Mouse (Mus musculus) heart, postnatal 10 days (tissue): ENCODE measurements around the gene AU041133. TPM values are rescaled to one million over a fixed set of nuclear protein-coding genes. Genes with fewer than 3 reads are reported as not detected.
"Not testable (repeated sequence)": the region's sequence is repeated elsewhere in the genome, so short reads cannot be mapped to it uniquely, and the experiment has no call there.

Experiments
- DNase-seq, 2 experiments: peaks; one replicate each; pipeline ENCODE4 v3.0.0; 2021
- intact Hi-C: fragments of 180-260 bp; cut with DNase I; formaldehyde crosslinking; loops from one replicate; pipeline ENCODE4 v1.15.1; 2025
- total RNA-seq, 2 experiments: library from RNA; stranded (reverse); gene quantifications; 2 replicates each; pipeline ENCODE4 v1.2.3; 2021

Gene AU041133
- total RNA-seq = 1 to 10 TPM; 4.3 to 7.5 TPM

DNA sequence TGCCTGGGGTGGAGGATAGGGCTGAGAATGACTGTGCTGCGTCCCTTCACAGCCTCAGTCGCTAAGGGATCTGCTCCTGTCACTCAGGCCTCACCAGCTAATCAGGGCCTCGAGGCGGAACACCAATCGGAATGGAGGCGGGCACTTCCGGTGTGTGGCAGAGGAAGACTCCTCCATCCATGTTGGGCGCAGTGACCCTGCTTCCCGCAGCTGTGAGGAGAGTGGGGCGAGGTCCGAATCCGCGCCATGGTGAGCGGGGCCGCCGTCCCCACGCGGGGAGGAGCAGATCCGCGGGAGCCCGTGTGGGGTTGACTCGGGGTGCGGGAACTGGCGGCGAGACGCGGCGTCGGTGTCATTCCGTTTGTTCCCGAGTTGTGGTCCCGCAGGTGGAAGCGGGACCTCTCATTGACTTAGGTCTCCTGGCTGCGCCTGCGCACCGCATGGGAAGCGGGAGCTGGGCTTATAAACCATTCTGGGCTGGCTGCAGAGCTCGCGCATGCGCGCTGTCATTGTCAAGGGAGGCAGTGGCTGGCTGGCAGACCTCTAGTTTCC, at the start of gene AU041133:
TSS of gene AU041133 (plus strand) at position 164 of the 552 bp plus-strand sequence.
- intact Hi-C loops = no loop called here
- peak; percentile 93 to 94 for DNase-seq

DNA sequence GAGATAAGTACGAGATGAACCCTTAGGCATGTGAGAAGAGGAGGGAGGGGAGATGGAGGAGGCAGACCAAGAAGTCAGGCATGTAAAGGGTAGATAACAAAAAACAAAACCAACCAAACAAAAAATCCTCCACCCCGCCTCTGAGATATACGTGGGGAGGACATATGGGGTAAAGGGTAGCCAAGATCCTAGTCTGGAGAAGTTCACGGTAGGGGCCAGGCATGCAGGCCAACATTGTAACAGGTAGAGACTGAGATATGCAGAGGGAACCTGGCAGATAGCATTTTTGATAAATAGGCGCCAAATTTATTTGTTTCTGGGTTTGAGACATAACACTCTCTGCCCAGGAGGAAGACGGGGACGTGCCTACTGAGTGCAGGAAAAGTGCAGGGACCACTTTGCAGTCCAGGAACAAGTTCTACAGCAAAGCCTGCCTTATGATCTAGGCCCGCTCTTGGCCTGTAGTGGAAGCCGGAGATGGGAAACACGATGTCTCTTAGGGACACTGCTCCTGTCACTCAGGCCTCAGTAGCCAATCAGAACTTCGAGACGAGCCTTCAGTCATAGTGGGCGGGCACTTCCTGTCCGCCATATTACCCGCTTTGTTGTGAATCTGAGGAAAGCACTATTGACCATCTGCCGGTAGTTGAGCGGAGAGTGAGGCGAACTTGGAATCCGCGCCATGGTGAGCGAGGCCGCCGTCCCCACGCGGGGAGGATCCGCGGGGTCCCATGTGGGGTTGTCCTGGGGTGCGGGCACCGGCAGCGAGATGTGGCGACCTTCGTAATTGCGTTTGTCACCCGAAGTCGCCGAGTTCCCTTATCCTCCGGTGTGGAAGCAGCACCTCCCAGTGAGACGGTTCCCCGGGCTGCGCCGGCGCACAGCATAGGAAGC, 44.8 kb upstream of the AU041133 start, which contains the start of gene BC024063:
TSS of gene BC024063 (plus strand) at position 626 of the 894 bp plus-strand sequence.
- intact Hi-C loops = not testable (repeated sequence)
- DNase-seq = peak; percentile 83 to 84

DNA sequence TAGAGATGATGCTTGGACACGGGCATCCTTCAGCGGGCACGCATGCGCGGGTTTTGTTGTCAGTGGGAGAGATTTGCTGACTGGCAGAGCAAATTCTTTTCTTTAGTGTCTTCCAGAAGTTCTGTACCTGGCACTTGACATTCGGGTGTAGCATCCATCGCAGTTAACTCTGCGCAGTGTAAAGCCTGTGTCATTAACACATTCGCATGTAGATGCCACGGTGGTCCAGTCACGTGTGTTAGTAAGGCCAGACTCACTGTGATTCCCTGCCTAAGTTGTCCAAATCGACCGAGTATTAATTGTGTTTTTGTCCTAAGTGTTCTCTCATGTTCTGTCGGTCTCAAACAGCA, 44.2 kb upstream of the AU041133 start:
- DNase-seq, intact Hi-C loops: not testable (repeated sequence)

DNA sequence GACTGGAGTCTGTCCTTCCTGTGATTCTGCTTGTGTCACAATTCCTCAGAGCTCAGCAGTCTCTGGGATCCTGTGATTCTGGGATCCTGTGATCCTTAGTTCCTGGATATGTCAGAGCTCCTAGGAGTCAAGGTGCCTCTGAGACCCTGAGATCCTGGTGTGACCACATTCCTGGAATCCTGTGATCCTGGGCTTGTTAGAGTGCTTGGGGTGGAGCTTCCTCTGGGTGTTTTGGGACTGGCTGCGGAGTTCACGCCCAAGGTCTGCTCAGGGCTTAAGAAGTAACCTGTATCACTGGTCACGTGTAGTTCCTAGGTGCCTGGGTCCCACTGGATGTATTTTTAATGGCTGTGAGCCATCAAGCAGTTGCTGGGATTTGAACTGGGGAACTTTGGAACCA, 10.6 kb upstream of the AU041133 start:
- no peak for DNase-seq
- intact Hi-C loops = no loop called here

DNA sequence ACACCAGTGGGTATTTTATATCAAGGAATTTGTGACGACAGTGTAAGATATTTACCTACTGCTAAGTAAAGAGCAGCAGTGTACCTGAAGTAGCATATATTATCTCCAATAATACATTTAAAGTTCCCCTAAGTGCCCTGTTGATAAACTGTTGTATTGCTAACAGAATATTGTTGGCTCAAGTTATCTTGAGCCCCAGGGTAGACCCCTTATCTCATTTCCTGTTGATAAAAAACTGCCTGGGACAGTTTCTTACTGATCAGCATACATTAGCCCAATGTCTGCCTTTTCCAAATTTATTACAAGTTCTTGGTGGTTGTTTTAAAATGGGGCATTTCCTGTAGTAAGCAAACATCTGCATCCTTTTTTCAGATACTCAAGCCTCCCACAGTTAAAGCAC, 17.5 kb downstream of the AU041133 start:
- no peak for DNase-seq
- intact Hi-C loops = no loop called here

DNA sequence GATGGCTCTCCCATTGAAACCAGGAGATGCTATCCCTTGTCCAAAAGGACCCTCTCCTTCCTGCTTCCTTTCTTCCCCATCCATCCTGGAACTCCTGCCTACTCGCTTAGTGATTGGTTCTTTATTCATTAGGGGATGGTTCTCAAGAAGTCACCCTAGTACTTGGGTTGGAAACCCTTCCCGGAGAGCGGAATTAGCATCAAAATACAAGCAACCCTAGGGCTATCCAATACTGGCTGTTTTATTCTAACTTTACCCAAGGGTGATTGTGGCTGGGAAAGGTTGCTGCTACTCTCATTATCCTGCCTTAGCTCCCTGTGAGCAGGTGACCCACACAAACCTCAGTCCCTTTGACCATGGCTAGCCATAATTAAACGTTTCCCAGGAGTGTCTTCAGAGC, 19.8 kb downstream of the AU041133 start:
- DNase-seq = no peak
- intact Hi-C loops = no loop called here

DNA sequence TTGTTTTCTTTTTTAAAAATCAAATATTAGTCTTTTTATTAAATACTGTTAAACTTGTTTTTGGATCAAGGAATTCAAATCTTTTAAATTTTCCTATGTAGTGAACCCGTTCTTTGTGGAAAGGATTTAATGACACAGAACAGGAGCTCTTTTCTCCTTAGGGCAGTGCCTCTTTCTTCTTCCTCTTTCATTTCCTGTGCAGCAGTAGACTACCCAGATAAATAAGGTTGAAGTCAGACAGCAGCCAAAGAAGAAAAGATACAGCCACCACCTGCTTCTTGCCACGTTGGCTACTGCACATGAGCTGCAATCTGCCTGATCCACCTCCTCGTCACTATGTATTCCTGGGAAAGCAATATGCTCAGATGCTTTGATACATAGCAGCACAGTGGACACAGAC, 40.0 kb downstream of the AU041133 start:
- intact Hi-C loops = loop anchor here (5.0 kb wide), 1 partner anchor 520 kb away; the partner anchor contains the start of gene Gm10778
- DNase-seq = no peak

DNA sequence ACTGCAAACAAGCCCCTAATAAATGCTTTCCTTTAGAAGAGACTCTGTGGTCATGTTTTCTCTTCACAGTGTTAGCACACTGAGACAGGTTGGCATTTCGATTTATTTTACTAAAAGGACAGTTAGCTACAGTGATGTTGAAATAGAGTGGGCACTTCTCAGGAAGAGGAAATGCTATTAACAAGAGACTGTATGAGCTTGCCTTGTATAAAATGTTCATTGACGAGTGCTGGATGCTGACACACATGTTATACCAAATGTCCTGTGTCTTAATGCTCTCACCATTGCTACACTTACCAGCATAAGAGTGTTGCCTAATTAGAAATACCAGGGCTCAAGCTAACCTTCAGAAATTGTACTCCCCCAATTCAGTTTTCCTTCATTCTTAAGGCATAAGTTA, 42.0 kb downstream of the AU041133 start:
- intact Hi-C loops = loop anchor here (2.0 to 10.0 kb wide), 5 partner anchors 185 to 667 kb away; partner anchors contain the start of genes BC025920, Gm10778 and Gm4924
- DNase-seq = no peak

DNA sequence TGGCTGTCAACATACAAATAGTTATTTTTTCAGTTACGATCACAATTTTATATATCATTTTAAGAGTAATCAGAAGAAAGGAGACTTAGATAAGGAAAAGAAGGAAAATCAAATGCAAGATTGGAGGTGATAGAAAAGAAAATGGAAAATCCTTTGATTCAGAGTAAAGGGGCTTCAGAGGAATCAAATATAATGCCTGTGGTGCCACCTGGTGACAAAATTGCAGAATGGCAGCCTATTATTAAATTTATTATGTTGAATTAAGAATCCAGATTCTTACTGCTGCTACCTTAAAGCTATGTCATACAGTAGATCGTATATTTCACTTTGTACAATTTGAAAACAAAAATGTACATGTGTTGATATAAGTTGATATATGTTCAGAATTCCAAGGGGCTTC, 43.0 kb downstream of the AU041133 start:
- intact Hi-C loops = loop anchor here (2.0 to 10.0 kb wide), 4 partner anchors 184 to 668 kb away; partner anchors contain the start of genes BC025920 and Gm4924
- peak; percentile 7 to 37 for DNase-seq

DNA sequence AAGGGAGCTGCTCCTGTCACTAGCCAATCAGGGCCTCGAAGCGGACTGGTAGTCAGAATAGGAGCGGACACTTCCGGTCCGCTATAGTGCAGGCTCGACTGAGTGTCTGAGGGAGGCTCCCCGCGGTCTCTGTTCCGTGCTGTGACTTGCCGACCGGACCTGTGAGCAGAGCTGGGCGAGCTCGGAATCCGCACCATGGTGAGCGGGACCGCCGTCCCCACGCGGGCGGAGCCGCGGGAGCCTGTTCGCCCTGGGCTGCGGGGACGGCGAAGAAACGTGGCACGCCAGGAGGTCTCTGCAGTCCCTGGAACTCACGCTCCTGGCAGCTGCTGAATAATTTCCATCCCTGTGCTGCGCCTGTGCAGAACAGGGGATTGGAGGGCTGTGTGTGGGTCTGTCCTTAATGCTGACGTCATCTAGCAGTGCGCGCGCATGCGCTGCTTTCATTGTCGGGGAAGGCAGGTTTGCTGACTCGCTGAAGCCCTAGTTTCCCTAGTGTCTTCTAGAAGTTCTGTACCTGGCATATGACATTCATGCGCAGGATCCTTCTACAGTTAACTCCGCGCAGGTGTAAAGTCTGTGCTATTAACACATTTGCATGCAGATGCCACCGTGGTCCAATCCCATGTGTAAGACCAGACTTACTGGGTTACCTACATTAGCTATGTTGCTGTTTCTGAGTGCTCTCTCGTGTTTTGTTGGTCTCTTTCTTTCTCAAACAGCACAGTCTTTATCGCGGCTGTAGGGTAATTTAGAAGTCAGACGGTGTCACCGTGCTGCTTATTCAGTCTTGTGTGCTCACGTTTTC, 50.6 kb downstream of the AU041133 start:
- DNase-seq = peak; percentile 84 to 85
- intact Hi-C loops = loop anchor here (10.0 kb wide), 1 partner anchor 176 kb away; the partner anchor contains the start of gene Gm4924

Other genes with a start within 250 kb of the AU041133 start
- 1 to 10 TPM; 1.8 to 1.9 TPM for gene Zfp781, start 197.5 kb upstream of the AU041133 start, total RNA-seq
- gene Zfp873, start 79.9 kb upstream of the AU041133 start, total RNA-seq = 10 to 100 TPM in 1 of 2 experiments, 1 to 10 TPM in 1; 6.9 to 10.7 TPM
- 1 to 10 TPM; 4.2 to 4.7 TPM for gene BC024063, start 44.7 kb upstream of the AU041133 start, total RNA-seq
- gene Zfp938, start 113.3 kb downstream of the AU041133 start, total RNA-seq = 10 to 100 TPM in 1 of 2 experiments, 1 to 10 TPM in 1; 8.5 to 10.1 TPM
- gene 4932415D10Rik, start 188.6 kb downstream of the AU041133 start, total RNA-seq = not detected
- gene Gm4924, start 226.2 kb downstream of the AU041133 start, total RNA-seq = 1 to 10 TPM; 3.9 to 4.1 TPM